Mouse (Mus musculus): Measurements from ENCODE around the gene Ints6l. TPM values are rescaled to one million over a fixed set of nuclear protein-coding genes. Genes with fewer than 3 reads are reported as not detected.

Gene Ints6l
- polyA plus RNA-seq, 1 experiment from 2014 or later = 19.2 TPM

DNA sequence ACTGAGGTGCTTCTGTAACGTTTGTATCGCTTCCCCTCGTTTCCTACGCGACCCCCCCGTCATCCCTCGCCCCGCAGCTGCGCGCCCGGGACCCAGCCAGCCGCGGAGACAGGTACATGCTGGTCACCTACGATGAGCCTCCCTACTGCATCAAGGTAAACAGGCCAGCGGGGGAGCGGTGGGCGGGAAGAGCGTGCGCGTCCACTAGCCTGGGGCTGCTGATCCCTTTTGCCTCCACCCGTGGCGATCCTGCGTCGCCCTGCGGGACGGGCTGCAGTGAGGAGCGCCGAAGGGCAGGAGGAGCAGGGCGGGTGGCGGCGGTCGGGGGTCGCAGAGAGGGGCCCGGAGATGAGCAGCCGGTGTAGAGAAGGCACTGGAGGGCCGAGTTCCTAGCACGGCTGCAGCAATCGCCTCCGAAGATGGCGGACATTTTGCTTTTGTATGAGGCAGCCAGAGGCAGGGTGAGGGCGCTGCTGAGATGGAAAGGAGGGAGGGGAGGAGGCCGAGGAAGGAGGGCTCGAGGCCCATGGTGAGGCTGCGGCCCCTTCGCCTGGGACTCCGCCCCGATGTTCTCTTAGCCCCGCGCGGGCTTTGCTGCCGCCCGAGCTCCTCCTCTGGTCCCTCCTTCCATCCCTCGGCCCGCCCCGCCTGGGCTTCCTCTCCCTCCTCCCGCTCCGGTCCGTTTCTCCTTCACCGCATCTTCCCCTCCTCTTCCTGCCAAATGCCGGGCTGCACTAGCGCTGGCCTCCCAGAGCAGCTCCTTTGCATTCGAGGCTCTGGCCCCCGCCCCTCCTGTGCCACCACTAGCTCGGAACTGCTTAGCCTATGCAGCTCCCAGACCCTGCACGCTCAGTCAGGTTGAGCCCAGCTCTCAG, 952 bp downstream of the Ints6l start:
- Histone ChIP-seq H3K4me2 (replicated peaks) (peak overlapping the region; percentile 63), H3K27me3 (ENCODE audit: control insufficient read depth, insufficient read depth, low read length) (no peaks in the 10 kb centered on the region), H3K9ac (peak overlapping the region; percentile 79), H3K9me3 (ENCODE audit: control insufficient read depth, low read length) (no peaks in the 10 kb centered on the region), H3K27ac (peak overlapping the region; percentile 97), H3K36me3 (replicated peaks; ENCODE audit: control insufficient read depth, insufficient read depth) (no peaks in the 10 kb centered on the region), H3K4me1 (replicated peaks; ENCODE audit: control insufficient read depth, insufficient read depth, low read length) (no peaks in the 10 kb centered on the region; the same call in 1 of the 2 replicates), H3K4me3 (replicated peaks; ENCODE audit: low read length) (peak overlapping the region; percentile 55)
- WGBS = 16% methylated on average over 46 of the region's 65 CpGs
- peak; percentile 97 for ATAC-seq (ENCODE audit: low FRiP score)
- peak; percentile 81 for DNase-seq (ENCODE audit: low spot score)

DNA sequence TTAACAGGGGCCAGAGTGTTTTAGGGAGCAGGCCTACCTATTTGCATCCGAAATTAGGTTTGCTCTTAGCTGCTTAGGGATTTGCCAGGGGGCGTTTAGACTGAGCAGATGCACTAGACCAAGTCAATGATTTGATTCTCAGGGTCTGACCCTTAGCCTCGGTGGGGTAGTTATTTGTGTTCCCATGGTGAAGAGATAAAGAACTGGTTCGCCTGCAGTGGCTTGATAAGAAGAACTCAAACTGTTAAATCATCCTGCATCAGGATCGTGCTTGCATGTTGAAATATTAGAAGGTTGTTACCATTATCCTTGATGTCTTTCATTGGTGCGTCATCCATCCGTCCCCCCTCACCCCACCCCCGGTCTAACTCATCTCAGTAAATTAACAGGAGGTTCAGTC, 1.7 kb downstream of the Ints6l start:
- DNase-seq (ENCODE audit: low spot score) = no peak
- Histone ChIP-seq H3K4me2 (replicated peaks) (peak overlapping the region; percentile 63), H3K4me1 (replicated peaks; ENCODE audit: control insufficient read depth, insufficient read depth, low read length) (no peaks in the 10 kb centered on the region; the same call in 1 of the 2 replicates), H3K9ac (peak overlapping the region; percentile 53; the same call in 1 of the 2 replicates), H3K27me3 (ENCODE audit: control insufficient read depth, insufficient read depth, low read length) (no peaks in the 10 kb centered on the region), H3K27ac (peak overlapping the region; percentile 97), H3K4me3 (replicated peaks; ENCODE audit: low read length) (peak overlapping the region; percentile 55), H3K36me3 (replicated peaks; ENCODE audit: control insufficient read depth, insufficient read depth) (no peaks in the 10 kb centered on the region), H3K9me3 (ENCODE audit: control insufficient read depth, low read length) (no peaks in the 10 kb centered on the region)
- WGBS = 19% methylated on average over 8 of the region's 8 CpGs
- ATAC-seq (ENCODE audit: low FRiP score) = peak; percentile 25

DNA sequence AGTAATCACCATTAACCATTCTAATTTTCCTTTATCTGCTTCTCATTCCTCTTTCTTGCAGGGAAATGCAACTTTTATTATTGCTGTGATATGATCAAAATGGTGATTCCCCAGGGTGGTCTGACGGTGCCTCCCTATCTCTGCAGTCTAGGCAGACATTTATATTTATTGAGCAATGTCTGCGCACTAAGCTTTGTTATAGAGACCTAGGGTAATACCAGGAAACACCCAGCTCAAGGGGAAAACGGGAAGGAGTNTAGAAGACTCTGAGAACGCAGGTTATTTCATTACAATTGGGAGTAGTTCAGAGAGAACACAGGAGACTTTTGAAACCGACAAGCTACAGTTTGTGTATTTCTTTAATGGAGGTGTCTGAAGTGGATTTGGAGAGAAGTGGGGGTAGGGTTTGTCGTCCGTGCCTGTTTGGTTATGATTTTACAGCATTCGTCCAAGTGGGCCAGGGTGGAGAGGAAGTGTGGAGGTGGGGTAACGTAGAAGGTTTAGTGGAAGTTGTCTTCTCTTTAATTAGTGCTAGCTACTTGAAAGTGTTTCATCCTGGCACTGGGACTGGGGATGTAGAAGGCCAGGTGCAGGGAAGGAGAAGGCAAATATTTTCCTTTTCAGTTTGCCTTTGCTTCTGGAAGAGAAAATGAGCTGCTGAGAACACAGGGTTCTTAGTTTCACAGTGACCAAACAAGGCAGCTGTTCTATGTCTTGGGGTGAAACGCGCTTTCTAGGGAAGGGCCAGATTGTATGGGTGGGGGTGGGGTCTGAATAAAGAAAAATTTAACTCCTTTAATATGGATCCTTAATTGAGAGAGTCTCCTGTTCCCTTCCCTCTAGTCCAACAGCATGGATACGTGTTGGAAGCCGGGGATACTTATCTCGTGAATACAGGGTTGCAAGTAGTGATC, 7.6 kb downstream of the Ints6l start:
- 81% methylated on average over 14 of the region's 14 CpGs for WGBS
- no peak overlapping the region for H3K9ac ChIP-seq
- no peak overlapping the region for H3K4me3 ChIP-seq (replicated peaks; ENCODE audit: low read length)
- H3K27me3 ChIP-seq (ENCODE audit: control insufficient read depth, insufficient read depth, low read length) = no peaks in the 10 kb centered on the region
- H3K36me3 ChIP-seq (replicated peaks; ENCODE audit: control insufficient read depth, insufficient read depth) = no peaks in the 10 kb centered on the region
- no peak overlapping the region for H3K4me2 ChIP-seq (replicated peaks)
- ATAC-seq (ENCODE audit: low FRiP score) (no peak), DNase-seq (ENCODE audit: low spot score) (no peak)
- H3K9me3 ChIP-seq (ENCODE audit: control insufficient read depth, low read length) = no peaks in the 10 kb centered on the region
- no peak overlapping the region for H3K27ac ChIP-seq
- no peaks in the 10 kb centered on the region for H3K4me1 ChIP-seq (replicated peaks; ENCODE audit: control insufficient read depth, insufficient read depth, low read length)

DNA sequence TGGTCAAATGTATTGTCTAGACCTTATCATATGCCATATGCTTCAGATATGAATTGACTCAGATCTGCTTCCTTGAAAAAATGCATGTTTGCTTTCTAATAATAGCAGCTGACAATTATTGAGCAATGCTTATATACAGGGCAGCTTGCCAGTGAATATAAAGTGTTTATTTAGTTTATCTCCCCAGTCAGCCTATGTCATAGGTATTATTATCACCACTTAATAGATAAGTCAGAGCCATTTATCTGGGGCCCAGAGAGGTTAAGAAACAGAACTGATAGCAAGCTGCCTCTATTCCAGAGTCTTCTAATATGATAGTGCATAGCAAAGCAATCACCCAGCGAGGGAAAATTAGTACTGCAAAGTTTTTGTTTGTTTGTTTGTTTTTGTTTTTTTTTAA, 10.2 kb downstream of the Ints6l start:
- DNase-seq (ENCODE audit: low spot score) (no peak), ATAC-seq (ENCODE audit: low FRiP score) (no peak)
- H3K9ac ChIP-seq = no peak overlapping the region
- WGBS = 84% methylated on average over 1 of the region's 1 CpGs
- no peak overlapping the region for H3K27ac ChIP-seq
- H3K4me1 ChIP-seq (replicated peaks; ENCODE audit: control insufficient read depth, insufficient read depth, low read length) = no peaks in the 10 kb centered on the region
- no peaks in the 10 kb centered on the region for H3K27me3 ChIP-seq (ENCODE audit: control insufficient read depth, insufficient read depth, low read length)
- H3K9me3 ChIP-seq (ENCODE audit: control insufficient read depth, low read length) = no peaks in the 10 kb centered on the region
- H3K4me3 ChIP-seq (replicated peaks; ENCODE audit: low read length) = no peak overlapping the region
- no peaks in the 10 kb centered on the region for H3K36me3 ChIP-seq (replicated peaks; ENCODE audit: control insufficient read depth, insufficient read depth)
- H3K4me2 ChIP-seq (replicated peaks) = no peak overlapping the region

DNA sequence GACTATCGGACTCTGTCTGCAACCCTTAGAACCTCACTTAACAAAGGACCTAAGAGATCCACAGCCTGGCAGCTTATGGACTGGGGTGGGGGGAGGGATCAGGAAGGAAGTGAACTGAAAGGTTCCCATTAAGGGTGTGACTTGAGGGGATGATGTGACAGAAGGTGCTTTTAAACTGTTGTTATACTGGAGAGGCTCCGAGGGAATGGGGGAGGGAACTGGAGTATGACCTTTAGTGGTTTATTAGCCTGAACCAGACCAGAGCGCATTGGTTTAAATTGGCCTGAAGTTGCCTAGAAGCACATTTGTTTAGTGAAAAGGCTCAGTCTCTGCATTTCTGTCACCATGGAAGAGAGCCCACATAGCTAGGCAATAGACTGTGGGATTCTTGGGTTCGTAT, 13.0 kb downstream of the Ints6l start:
- Histone ChIP-seq H3K4me2 (replicated peaks) (no peak overlapping the region), H3K4me3 (replicated peaks; ENCODE audit: low read length) (no peak overlapping the region), H3K27ac (no peak overlapping the region), H3K27me3 (ENCODE audit: control insufficient read depth, insufficient read depth, low read length) (no peaks in the 10 kb centered on the region), H3K4me1 (replicated peaks; ENCODE audit: control insufficient read depth, insufficient read depth, low read length) (no peaks in the 10 kb centered on the region), H3K36me3 (replicated peaks; ENCODE audit: control insufficient read depth, insufficient read depth) (no peaks in the 10 kb centered on the region), H3K9me3 (ENCODE audit: control insufficient read depth, low read length) (no peaks in the 10 kb centered on the region), H3K9ac (no peak overlapping the region)
- 71% methylated on average over 4 of the region's 4 CpGs for WGBS
- DNase-seq (ENCODE audit: low spot score) (no peak), ATAC-seq (ENCODE audit: low FRiP score) (no peak)

DNA sequence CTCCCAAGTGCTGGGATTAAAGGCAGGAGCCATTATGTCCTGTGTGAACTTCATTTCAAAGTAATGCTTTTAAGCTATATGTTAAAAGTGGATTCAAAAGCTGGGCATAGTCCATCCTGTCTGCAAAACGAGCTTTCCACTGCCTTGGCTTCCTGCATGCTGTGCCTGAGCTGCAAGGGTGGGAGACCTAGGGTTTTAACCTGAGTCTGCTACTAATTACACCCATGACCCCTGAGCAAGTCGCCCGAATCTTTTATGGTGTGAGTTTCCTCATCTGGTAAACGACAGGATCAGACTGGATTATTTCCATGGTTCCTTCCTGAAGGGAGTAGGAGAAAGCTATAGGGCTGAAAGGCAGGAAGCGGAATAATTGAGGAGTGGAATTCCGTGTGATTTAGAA, 13.8 kb downstream of the Ints6l start:
- H3K27me3 ChIP-seq (ENCODE audit: control insufficient read depth, insufficient read depth, low read length) = no peaks in the 10 kb centered on the region

DNA sequence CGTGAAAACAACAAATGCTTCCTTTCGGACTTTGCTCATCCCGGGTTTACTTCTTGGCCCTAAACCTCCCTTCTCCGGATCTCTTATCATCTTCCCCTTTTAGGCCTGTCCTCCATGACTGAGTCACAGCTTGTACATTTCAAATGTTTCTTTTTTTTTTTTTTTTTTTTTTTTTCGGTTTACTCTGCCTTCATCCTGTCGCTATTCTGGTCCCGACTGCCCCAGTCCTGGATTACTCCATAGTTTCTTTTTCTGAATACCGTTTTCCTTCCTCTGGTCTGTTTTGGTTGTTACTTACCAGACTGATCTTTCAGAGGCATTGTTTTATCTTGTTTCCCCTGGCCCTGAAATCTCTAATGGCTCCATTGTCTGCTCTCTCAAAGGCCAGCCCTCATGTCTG, 19.4 kb downstream of the Ints6l start:
- no peaks in the 10 kb centered on the region for H3K27me3 ChIP-seq (ENCODE audit: control insufficient read depth, insufficient read depth, low read length)
- H3K27ac ChIP-seq = no peak overlapping the region
- ATAC-seq (ENCODE audit: low FRiP score) (no peak), DNase-seq (ENCODE audit: low spot score) (no peak)
- no peak overlapping the region for H3K4me3 ChIP-seq (replicated peaks; ENCODE audit: low read length)
- no peaks in the 10 kb centered on the region for H3K4me1 ChIP-seq (replicated peaks; ENCODE audit: control insufficient read depth, insufficient read depth, low read length)
- 75% methylated on average over 7 of the region's 8 CpGs for WGBS
- H3K9ac ChIP-seq = no peak overlapping the region
- H3K36me3 ChIP-seq (replicated peaks; ENCODE audit: control insufficient read depth, insufficient read depth) = no peaks in the 10 kb centered on the region
- H3K4me2 ChIP-seq (replicated peaks) = no peak overlapping the region
- H3K9me3 ChIP-seq (ENCODE audit: control insufficient read depth, low read length) = no peaks in the 10 kb centered on the region

More for the DNA sequence above, 13.8 kb downstream of the Ints6l start:
- Histone ChIP-seq H3K9me3 (ENCODE audit: control insufficient read depth, low read length) (no peaks in the 10 kb centered on the region), H3K36me3 (replicated peaks; ENCODE audit: control insufficient read depth, insufficient read depth) (no peaks in the 10 kb centered on the region), H3K4me3 (replicated peaks; ENCODE audit: low read length) (no peak overlapping the region), H3K4me2 (replicated peaks) (no peak overlapping the region), H3K9ac (no peak overlapping the region), H3K4me1 (replicated peaks; ENCODE audit: control insufficient read depth, insufficient read depth, low read length) (no peaks in the 10 kb centered on the region), H3K27ac (no peak overlapping the region)
- 69% methylated on average over 6 of the region's 6 CpGs for WGBS
- ATAC-seq (ENCODE audit: low FRiP score) = no peak
- no peak for DNase-seq (ENCODE audit: low spot score)

DNA sequence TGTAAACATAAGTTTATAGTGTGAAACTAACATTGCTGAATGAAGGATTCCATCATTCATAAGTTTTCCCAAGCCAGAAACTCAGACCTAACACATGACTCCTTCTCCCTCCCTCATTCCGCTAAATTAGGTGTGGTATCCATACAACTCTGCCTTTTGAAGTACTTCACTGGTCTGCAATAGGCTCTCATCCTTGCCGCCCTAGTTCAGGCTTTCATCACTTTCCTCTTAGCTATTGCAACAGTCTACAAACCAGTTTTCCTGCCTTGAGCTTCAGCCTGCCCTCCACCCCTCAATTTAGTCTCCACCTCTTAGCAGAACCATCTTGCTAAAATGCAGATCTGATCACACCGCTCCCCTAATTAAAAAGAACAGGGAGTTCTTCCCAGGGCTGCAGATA, 22.9 kb downstream of the Ints6l start:
- H3K9ac ChIP-seq = no peak overlapping the region
- ATAC-seq (ENCODE audit: low FRiP score) (no peak), DNase-seq (ENCODE audit: low spot score) (no peak)
- H3K36me3 ChIP-seq (replicated peaks; ENCODE audit: control insufficient read depth, insufficient read depth) = no peaks in the 10 kb centered on the region
- H3K4me1 ChIP-seq (replicated peaks; ENCODE audit: control insufficient read depth, insufficient read depth, low read length) = no peaks in the 10 kb centered on the region
- H3K27me3 ChIP-seq (ENCODE audit: control insufficient read depth, insufficient read depth, low read length) = no peaks in the 10 kb centered on the region
- no peaks in the 10 kb centered on the region for H3K9me3 ChIP-seq (ENCODE audit: control insufficient read depth, low read length)
- WGBS = 92% methylated on average over 3 of the region's 3 CpGs
- no peak overlapping the region for H3K4me3 ChIP-seq (replicated peaks; ENCODE audit: low read length)
- H3K4me2 ChIP-seq (replicated peaks) = no peak overlapping the region
- no peak overlapping the region for H3K27ac ChIP-seq

DNA sequence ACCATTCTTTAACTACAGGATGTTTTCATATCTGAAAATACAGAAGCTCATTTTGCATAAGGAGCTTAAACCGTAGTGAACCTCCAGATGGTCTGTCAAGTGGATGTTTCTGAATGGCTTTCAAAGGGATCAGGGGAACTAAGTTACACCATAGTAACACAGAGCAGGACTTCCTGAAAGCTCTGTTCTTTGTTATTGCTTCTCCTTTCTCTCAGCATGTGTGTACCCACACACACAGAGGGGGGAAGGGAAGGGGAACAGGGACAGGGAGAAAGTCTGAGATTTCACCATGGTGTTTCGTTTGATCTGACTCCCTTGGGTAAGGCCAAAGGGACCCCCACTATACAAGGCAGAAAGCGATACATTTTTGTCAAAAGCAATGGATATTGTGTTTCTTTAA, 27.2 kb downstream of the Ints6l start:
- Histone ChIP-seq H3K4me3 (replicated peaks; ENCODE audit: low read length) (no peak overlapping the region), H3K27ac (no peak overlapping the region), H3K9ac (no peak overlapping the region), H3K4me1 (replicated peaks; ENCODE audit: control insufficient read depth, insufficient read depth, low read length) (no peaks in the 10 kb centered on the region), H3K9me3 (ENCODE audit: control insufficient read depth, low read length) (no peaks in the 10 kb centered on the region), H3K4me2 (replicated peaks) (no peak overlapping the region), H3K36me3 (replicated peaks; ENCODE audit: control insufficient read depth, insufficient read depth) (no peaks in the 10 kb centered on the region; the same call in 1 of the 2 replicates), H3K27me3 (ENCODE audit: control insufficient read depth, insufficient read depth, low read length) (no peaks in the 10 kb centered on the region)
- 72% methylated on average over 3 of the region's 3 CpGs for WGBS
- ATAC-seq (ENCODE audit: low FRiP score) (no peak), DNase-seq (ENCODE audit: low spot score) (no peak)

All from hindbrain, embryonic 14.5 days (tissue).